Mouse (Mus musculus) brain, embryonic 14.5 days (tissue): ENCODE measurements at regions not wholly inside any gene's neighbourhood (a gene's known extent, or its start where the extent isn't known, plus 50 kb on each side); places are given as distances from the start of the nearest gene placed in this dataset.

Source experiments
- CTCF ChIP-seq: fragments of 200-500 bp; IDR thresholded peaks from 2 replicates; pipeline ENCODE4 v1.5.1; 2012; ENCODE audit warnings: inconsistent platforms, mild to moderate bottlenecking, moderate library complexity, borderline replicate concordance; ENCODE audit not compliant: insufficient read depth, insufficient read length; ENCODE audit errors: extremely low read depth
- POLR2A ChIP-seq: fragments of 200-500 bp; IDR thresholded peaks from 2 replicates; pipeline ENCODE4 v1.6.1; 2012; ENCODE audit warnings: mild to moderate bottlenecking, inconsistent platforms, borderline replicate concordance; ENCODE audit not compliant: poor library complexity, insufficient read depth, insufficient read length, severe bottlenecking; ENCODE audit errors: extremely low read depth

- TF ChIP-seq CTCF = no peak
- no peak for TF ChIP-seq POLR2A
Measured at GRCm38 (mm10) chr6:98864306-98864705, 521.8 kb upstream of the Gm765 start.
